Mouse (Mus musculus): ENCODE results near the gene Apol9b.

- TF ChIP-seq CTCF (IDR thresholded peaks at IDR 0.05; ENCODE audit: extremely low read depth, insufficient read depth, low read length) (no peak), POLR2A (IDR thresholded peaks at IDR 0.05; ENCODE audit: extremely low read depth, insufficient read depth, low read length) (no peak)
Observed at GRCm38 (mm10) chr15:77760037-77760436, 31.2 kb downstream of the Apol9b start.
